Mouse (Mus musculus) embryonic facial prominence, embryonic 10.5 days (tissue): Measurements from ENCODE around the gene Metap2. TPM values are rescaled to one million over a fixed set of nuclear protein-coding genes. Genes with fewer than 3 reads are reported as not detected.
"Not testable (repeated sequence)": the region's sequence is repeated elsewhere in the genome, so short reads cannot be mapped to it uniquely, and the experiment has no call there.

ENCODE experiments used
- DNase-seq: peaks from one replicate; pipeline ENCODE4 v3.0.0-alpha.2; 2017; ENCODE audit warnings: low spot score
- H3K27ac ChIP-seq: fragments of 300-500 bp; sonication (generic); replicated peaks from 2 replicates; pipeline ENCODE4 v1.5.1; 2016; ENCODE audit warnings: mild to moderate bottlenecking
- H3K27me3 ChIP-seq: fragments of 300-500 bp; sonication (generic); replicated peaks from 2 replicates; pipeline ENCODE4 v1.6.1; 2016; ENCODE audit warnings: low read depth, mild to moderate bottlenecking; ENCODE audit not compliant: poor library complexity, severe bottlenecking
- H3K36me3 ChIP-seq: fragments of 300-500 bp; sonication (generic); replicated peaks from 2 replicates; pipeline ENCODE4 v1.6.1; 2016; ENCODE audit warnings: mild to moderate bottlenecking, moderate library complexity
- H3K4me1 ChIP-seq: fragments of 300-500 bp; sonication (generic); 2 replicates; pipeline ENCODE4 v1.6.1; 2016
- H3K4me3 ChIP-seq: fragments of 300-500 bp; sonication (generic); 2 replicates; pipeline ENCODE4 v1.5.1; 2016; ENCODE audit warnings: mild to moderate bottlenecking, moderate library complexity
- H3K9me3 ChIP-seq: fragments of 300-500 bp; sonication (generic); 2 replicates; pipeline ENCODE4 v1.6.1; 2016; ENCODE audit warnings: mild to moderate bottlenecking
- whole genome bisulfite sequencing: fragments of 180-500 bp; shearing (Covaris S2); methylation state at CpG from one replicate; pipeline ENCODE4 v1.1.7; 2016; 5-methylcytosine and 5-hydroxymethylcytosine counted together
- polyA plus RNA-seq: library from polyadenylated mRNA; unstranded; fragments of >200 nt; fragmentation: Nextera tagmentation; extraction: Ambion mirVana; gene quantifications from 2 replicates; pipeline ENCODE4 v1.2.1, GENCODE M21; 2016

The Metap2 gene
- polyA plus RNA-seq, 1 experiment from 2014 or later, result 251 TPM

- Histone ChIP-seq H3K27me3 (no peaks in the 10 kb centered on the region), H3K4me3 (no peak overlapping the region), H3K9me3 (no peaks in the 10 kb centered on the region), H3K27ac (no peak overlapping the region), H3K36me3 (peaks cover 78% of the 10 kb centered on the region), H3K4me1 (no peaks in the 10 kb centered on the region)
- no peak for DNase-seq
Observed at GRCm38 (mm10) chr10:93881918-93882317, 15.0 kb downstream of the Metap2 start.

DNA sequence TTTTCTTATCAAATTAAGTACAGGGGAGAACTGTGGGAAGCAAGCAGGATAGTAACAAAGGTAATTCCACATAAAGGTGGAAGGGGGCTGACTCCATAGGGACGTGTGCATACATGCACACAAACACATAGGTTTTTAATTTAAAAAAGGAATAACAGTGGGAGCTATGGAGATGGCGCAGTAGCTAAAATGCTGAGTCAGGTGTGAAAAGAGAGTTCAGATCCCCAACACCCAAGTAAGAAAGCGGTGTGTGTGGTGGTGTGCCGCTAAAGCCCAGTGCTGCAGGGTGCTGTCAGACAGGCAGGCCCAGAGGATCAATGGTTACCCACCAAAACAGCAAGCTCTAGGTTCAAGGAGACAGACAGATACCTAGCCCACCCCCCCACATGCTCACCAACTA lies 18.2 kb downstream of the Metap2 start:
- Histone ChIP-seq H3K9me3 (no peaks in the 10 kb centered on the region), H3K4me1 (no peaks in the 10 kb centered on the region), H3K27ac (no peak overlapping the region), H3K27me3 (no peaks in the 10 kb centered on the region), H3K36me3 (peaks cover 77% of the 10 kb centered on the region), H3K4me3 (no peak overlapping the region)
- no peak for DNase-seq
- 93% methylated on average over 4 of the region's 4 CpGs for WGBS

DNA sequence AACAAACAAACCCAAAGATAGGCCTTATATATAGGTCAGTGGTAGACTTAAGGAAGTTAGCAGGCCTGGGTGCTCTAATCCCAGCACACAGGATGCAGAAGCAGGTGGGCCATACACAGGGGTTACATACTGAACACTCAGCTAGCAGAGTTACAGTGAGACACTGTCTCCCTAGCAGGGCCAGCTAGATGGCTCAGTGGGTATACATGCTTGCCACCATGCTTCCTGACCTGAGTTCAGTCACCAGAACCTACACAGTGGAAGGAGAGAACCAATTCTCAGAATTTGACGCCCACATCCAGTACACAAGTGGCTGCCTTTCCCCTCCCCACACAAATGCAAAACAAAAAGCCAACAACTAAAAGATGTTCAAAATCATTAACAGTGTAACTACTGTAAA lies 20.1 kb downstream of the Metap2 start:
- no peaks in the 10 kb centered on the region for H3K4me1 ChIP-seq
- WGBS, result 94% methylated on average over 1 of the region's 1 CpGs
- DNase-seq, result no peak
- no peaks in the 10 kb centered on the region for H3K9me3 ChIP-seq
- H3K27me3 ChIP-seq, result no peaks in the 10 kb centered on the region
- H3K27ac ChIP-seq, result no peak overlapping the region
- H3K4me3 ChIP-seq, result no peak overlapping the region
- peaks cover 85% of the 10 kb centered on the region for H3K36me3 ChIP-seq

DNA sequence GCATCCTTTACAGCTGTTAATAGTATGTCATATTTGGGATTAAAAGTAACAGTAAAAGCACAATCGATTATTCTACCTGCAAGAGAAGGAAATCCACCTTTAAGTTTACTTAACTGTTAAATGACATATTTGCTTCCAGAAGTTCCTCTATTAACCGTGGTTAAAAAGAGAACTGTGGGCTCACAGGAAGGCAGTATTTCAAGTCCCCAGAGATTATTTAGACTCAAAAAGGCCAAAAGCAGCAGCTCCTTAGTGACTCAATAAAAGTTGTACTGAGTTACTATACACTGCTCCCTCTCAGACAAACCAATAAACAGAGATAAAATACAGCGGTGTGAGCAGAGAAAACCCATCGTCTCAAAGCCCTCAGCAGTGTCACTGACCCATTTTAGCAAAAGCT lies 28.0 kb downstream of the Metap2 start:
- no peak overlapping the region for H3K4me3 ChIP-seq
- H3K36me3 ChIP-seq, result peaks cover 99% of the 10 kb centered on the region
- WGBS, result 88% methylated on average over 4 of the region's 4 CpGs
- no peak for DNase-seq
- H3K4me1 ChIP-seq, result no peaks in the 10 kb centered on the region
- H3K9me3 ChIP-seq, result no peaks in the 10 kb centered on the region
- no peak overlapping the region for H3K27ac ChIP-seq
- H3K27me3 ChIP-seq, result no peaks in the 10 kb centered on the region

- peaks cover 99% of the 10 kb centered on the region for H3K36me3 ChIP-seq
- H3K4me3 ChIP-seq, result no peak overlapping the region
- H3K4me1 ChIP-seq, result no peaks in the 10 kb centered on the region
- DNase-seq, result no peak
- no peaks in the 10 kb centered on the region for H3K9me3 ChIP-seq
- no peak overlapping the region for H3K27ac ChIP-seq
- 93% methylated on average over 7 of the region's 7 CpGs for WGBS
- no peaks in the 10 kb centered on the region for H3K27me3 ChIP-seq
Observed at GRCm38 (mm10) chr10:93868401-93868800, 28.5 kb downstream of the Metap2 start.

- H3K9me3 ChIP-seq, result no peaks in the 10 kb centered on the region
- 90% methylated on average over 6 of the region's 6 CpGs for WGBS
- H3K4me3 ChIP-seq, result no peak overlapping the region
- H3K36me3 ChIP-seq, result peaks cover 41% of the 10 kb centered on the region
- H3K4me1 ChIP-seq, result no peaks in the 10 kb centered on the region
- no peak for DNase-seq
- H3K27ac ChIP-seq, result no peak overlapping the region
- H3K27me3 ChIP-seq, result no peaks in the 10 kb centered on the region
Observed at GRCm38 (mm10) chr10:93856095-93856494, 40.8 kb downstream of the Metap2 start.

- H3K27me3 ChIP-seq, result no peaks in the 10 kb centered on the region
- H3K4me1 ChIP-seq, result no peaks in the 10 kb centered on the region
- H3K36me3 ChIP-seq, result peaks cover 31% of the 10 kb centered on the region
- no peaks in the 10 kb centered on the region for H3K9me3 ChIP-seq
- DNase-seq, result no peak
- H3K27ac ChIP-seq, result no peak overlapping the region
- 91% methylated on average over 9 of the region's 9 CpGs for WGBS
- H3K4me3 ChIP-seq, result no peak overlapping the region
Observed at GRCm38 (mm10) chr10:93855126-93855525, 41.8 kb downstream of the Metap2 start.

- Histone ChIP-seq H3K4me3 (no peak overlapping the region), H3K27me3 (no peaks in the 10 kb centered on the region), H3K4me1 (no peaks in the 10 kb centered on the region), H3K36me3 (peaks cover 43% of the 10 kb centered on the region), H3K9me3 (peaks cover 19% of the 10 kb centered on the region; the same call in 1 of the 2 replicates), H3K27ac (no peak overlapping the region)
- 95% methylated on average over 13 of the region's 13 CpGs for WGBS
- no peak for DNase-seq
Observed at GRCm38 (mm10) chr10:93846706-93847105, 50.2 kb downstream of the Metap2 start.

- DNase-seq, H3K9me3 ChIP-seq, H3K36me3 ChIP-seq, H3K4me3 ChIP-seq, H3K27ac ChIP-seq: not testable (repeated sequence)
- Histone ChIP-seq H3K27me3 (peaks cover 60% of the 10 kb centered on the region), H3K4me1 (peaks cover 28% of the 10 kb centered on the region)
- 89% methylated on average over 7 of the region's 7 CpGs for WGBS
Observed at GRCm38 (mm10) chr10:93835115-93835514, 61.8 kb downstream of the Metap2 start.

DNA sequence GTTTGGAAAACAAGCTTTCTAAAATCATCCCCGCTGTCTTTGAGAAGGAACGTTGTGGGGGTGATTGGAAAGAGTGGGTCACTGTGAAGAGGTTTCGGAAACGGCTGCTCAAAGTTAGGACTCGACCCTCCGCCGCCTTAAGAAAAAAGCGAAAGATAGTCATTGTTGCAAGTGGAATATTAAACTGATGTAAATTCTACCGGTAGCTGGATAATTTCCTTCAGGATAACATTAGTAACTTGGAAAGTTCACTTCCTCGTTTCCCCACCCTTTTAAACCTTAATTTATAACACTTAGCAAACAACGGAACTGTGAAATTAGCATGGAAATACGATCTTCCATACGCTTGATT lies 62.5 kb downstream of the Metap2 start:
- 5% methylated on average over 13 of the region's 13 CpGs for WGBS
- Histone ChIP-seq H3K36me3 (no peaks in the 10 kb centered on the region), H3K4me1 (peaks cover 28% of the 10 kb centered on the region), H3K4me3 (peak overlapping the region; percentile 85), H3K9me3 (no peaks in the 10 kb centered on the region), H3K27me3 (peaks cover 66% of the 10 kb centered on the region), H3K27ac (peak overlapping the region; percentile 85; the same call in 1 of the 2 replicates)
- no peak for DNase-seq

DNA sequence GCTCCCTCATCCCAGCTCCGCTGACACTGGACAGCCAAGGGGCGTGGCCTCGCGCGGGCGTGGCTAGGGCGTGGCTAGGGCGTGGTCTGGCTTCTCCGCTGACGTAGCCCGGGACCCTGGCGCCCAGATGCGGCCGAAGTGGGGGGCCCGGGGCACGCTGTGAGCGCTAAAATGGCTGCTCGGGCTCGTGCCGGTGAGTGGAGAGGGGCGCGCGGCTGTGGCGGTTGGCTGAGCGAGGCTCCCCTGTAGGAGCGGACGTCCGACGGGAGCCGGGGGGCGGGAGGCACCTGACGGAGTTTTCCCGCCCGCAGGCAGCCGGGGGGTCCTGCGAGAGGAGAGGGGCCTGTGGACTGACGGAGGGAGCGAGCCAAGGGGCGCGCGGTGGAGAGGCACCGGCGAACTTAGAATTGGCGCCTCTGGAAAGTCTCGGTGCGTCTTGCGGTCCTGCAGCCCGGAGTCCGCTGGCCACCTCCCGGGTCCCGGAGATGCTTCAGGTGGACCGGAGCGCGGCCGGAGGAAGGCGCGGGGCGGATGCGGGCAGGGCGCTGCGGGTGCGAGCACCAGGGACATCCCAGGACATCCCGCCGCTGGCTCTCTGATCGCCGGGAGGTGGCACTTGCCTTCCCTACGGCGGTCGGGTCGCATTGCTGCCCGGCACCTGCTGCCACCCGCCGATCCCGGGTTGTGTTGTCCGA lies 63.0 kb downstream of the Metap2 start:
- Histone ChIP-seq H3K4me1 (peaks cover 28% of the 10 kb centered on the region), H3K9me3 (no peaks in the 10 kb centered on the region), H3K4me3 (peak overlapping the region; percentile 85), H3K36me3 (no peaks in the 10 kb centered on the region), H3K27ac (peak overlapping the region; percentile 85), H3K27me3 (peaks cover 66% of the 10 kb centered on the region)
- DNase-seq, result peak; percentile 95
- WGBS, result under 1% methylated on average over 74 of the region's 75 CpGs

- Histone ChIP-seq H3K4me1 (peaks cover 28% of the 10 kb centered on the region), H3K27me3 (peaks cover 66% of the 10 kb centered on the region)
Observed at GRCm38 (mm10) chr10:93833370-93833698, 63.6 kb downstream of the Metap2 start.

GRCm38 (mm10) chr10:93832811-93833210 lies 64.1 kb downstream of the Metap2 start:
- Histone ChIP-seq H3K9me3 (no peaks in the 10 kb centered on the region), H3K27me3 (peaks cover 66% of the 10 kb centered on the region), H3K36me3 (no peaks in the 10 kb centered on the region), H3K4me3 (no peak overlapping the region), H3K27ac (no peak overlapping the region), H3K4me1 (peaks cover 28% of the 10 kb centered on the region)
- WGBS, result 29% methylated on average over 9 of the region's 9 CpGs
- DNase-seq, result no peak

More at GRCm38 (mm10) chr10:93833370-93833698, 63.6 kb downstream of the Metap2 start:
- Histone ChIP-seq H3K4me3 (peak overlapping the region; percentile 85), H3K27ac (peak overlapping the region; percentile 85), H3K9me3 (no peaks in the 10 kb centered on the region), H3K36me3 (no peaks in the 10 kb centered on the region)
- DNase-seq, result no peak
- 2% methylated on average over 16 of the region's 16 CpGs for WGBS
